Mouse (Mus musculus) heart, postnatal 0 days (tissue): Measurements from ENCODE around the gene Mvb12b.

Source experiments
- CTCF ChIP-seq: IDR thresholded peaks from 2 replicates; pipeline ENCODE4 v1.5.1; 2016; ENCODE audit warnings: antibody characterized with exemption, control low read depth, low read depth
- EP300 ChIP-seq: IDR thresholded peaks from 2 replicates; pipeline ENCODE4 v1.6.1; 2016; ENCODE audit warnings: antibody characterized with exemption, low read depth

DNA sequence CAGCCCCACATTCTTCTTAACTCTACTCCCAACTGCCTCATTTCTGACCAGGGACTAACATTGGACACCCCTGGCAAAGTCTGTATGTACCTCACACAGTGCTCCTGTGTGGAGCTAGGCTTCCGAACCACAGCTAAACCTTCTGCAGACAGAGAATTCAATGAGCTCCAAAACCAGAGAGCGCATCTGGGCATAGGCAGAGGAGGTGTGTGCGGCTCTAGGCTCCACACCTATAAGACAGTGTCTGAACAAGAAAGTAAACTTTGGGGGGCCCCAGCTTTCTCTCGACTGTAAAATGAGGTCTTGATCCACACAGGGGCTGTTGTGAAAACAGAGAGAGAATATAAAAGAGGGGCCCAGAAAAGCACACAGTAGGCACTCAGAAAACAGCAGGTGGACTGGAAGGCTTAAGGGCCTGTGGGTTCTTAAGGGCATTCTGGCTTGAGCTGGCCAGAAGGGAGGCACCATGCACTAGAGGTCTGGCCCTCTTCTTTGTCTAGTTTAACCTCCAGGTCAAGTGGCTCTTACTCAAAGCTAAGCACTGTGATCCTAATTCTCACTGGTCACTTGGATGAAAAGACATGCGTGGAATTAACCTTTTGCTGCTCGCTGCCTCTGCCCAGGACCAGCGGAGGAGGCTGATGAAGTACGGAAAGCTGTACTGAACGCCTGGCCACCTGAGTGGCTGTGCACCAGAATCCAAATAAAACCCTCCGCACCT lies 12.7 kb downstream of the Mvb12b start:
- no peak for TF ChIP-seq CTCF
- TF ChIP-seq EP300, result no peak
